Mouse (Mus musculus) ES-E14 (cell line): ENCODE data around the gene Stxbp1. TPM values are rescaled to one million over a fixed set of nuclear protein-coding genes. Genes with fewer than 3 reads are reported as not detected.

ENCODE experiments used
- DNase-seq: peaks from one replicate; pipeline ENCODE4 v3.0.0-alpha.2; 2013; ENCODE audit warnings: low read depth, low spot score
- H3K27ac ChIP-seq: 2 replicates; pipeline ENCODE4 v1.5.1; 2012; ENCODE audit warnings: low read depth, mild to moderate bottlenecking, low read length, moderate library complexity, mixed read lengths; ENCODE audit not compliant: poor library complexity, insufficient read depth, severe bottlenecking
- H3K36me3 ChIP-seq: 2 replicates; pipeline ENCODE4 v1.6.1; 2012; ENCODE audit warnings: mild to moderate bottlenecking, low read length, moderate library complexity, mixed read lengths; ENCODE audit not compliant: control insufficient read depth, poor library complexity, insufficient read depth, severe bottlenecking
- H3K4me1 ChIP-seq, 2 experiments: fragments of 150-350 bp in 1 of 2; sonication (generic) in 1 of 2; 2 replicates each; pipeline ENCODE4 v1.6.1; 2012; ENCODE audit warnings: low read length in 2 of 2, mild to moderate bottlenecking in 1 of 2, mixed read lengths in 1 of 2; ENCODE audit not compliant: control insufficient read depth in 2 of 2, insufficient read depth in 2 of 2, poor library complexity in 1 of 2
- H3K4me3 ChIP-seq, 2 experiments: fragments of 150-350 bp in 1 of 2; sonication (generic) in 1 of 2; 2 replicates each; pipeline ENCODE4 v1.5.1; 2012; ENCODE audit warnings: low read length in 2 of 2, low read depth in 1 of 2, mild to moderate bottlenecking in 1 of 2, mixed read lengths in 1 of 2; ENCODE audit not compliant: insufficient read depth in 1 of 2, poor library complexity in 1 of 2, severe bottlenecking in 1 of 2
- H3K9ac ChIP-seq: 2 replicates; pipeline ENCODE4 v1.6.1; 2012; ENCODE audit warnings: low read depth, mild to moderate bottlenecking, low read length, mixed read lengths; ENCODE audit not compliant: poor library complexity, insufficient read depth, severe bottlenecking
- H3K9me3 ChIP-seq: fragments of 150-350 bp; sonication (generic); 2 replicates; pipeline ENCODE4 v1.6.1; 2012; ENCODE audit warnings: low read depth, mild to moderate bottlenecking, low read length; ENCODE audit not compliant: control insufficient read depth, insufficient read depth
- CHD2 ChIP-seq: IDR thresholded peaks from 2 replicates; pipeline ENCODE4 v1.6.1; 2014; ENCODE audit warnings: mild to moderate bottlenecking, low read depth, low read length, inconsistent platforms
- HCFC1 ChIP-seq: IDR thresholded peaks from 2 replicates; pipeline ENCODE4 v1.6.1; 2012; ENCODE audit warnings: low read length, inconsistent platforms, borderline replicate concordance; ENCODE audit not compliant: insufficient read depth
- MAFK ChIP-seq: IDR thresholded peaks from 2 replicates; pipeline ENCODE4 v1.6.1; 2014; ENCODE audit warnings: mild to moderate bottlenecking, low read depth, low read length, inconsistent platforms; ENCODE audit not compliant: insufficient read depth
- ZC3H11A ChIP-seq: IDR thresholded peaks from 2 replicates; pipeline ENCODE4 v1.6.1; 2012; ENCODE audit warnings: low read depth, mild to moderate bottlenecking, inconsistent platforms, low read length, borderline replicate concordance
- ZNF384 ChIP-seq: IDR thresholded peaks from 2 replicates; pipeline ENCODE4 v1.6.1; 2012; ENCODE audit warnings: low read depth, low read length, inconsistent platforms
- in situ Hi-C, 2 experiments: fragments of 600-800 bp; cut with MboI; formaldehyde crosslinking; loops; one replicate each; pipeline ENCODE4 v1.15.1; 2025; ENCODE audit warnings: low sequenced_read_pairs in 2 of 2, inconsistent platforms in 1 of 2; ENCODE audit not compliant: unreplicated experiment in 2 of 2
- total RNA-seq: library from RNA; depleted of rRNA; stranded (reverse); fragments of 300-350 nt; gene quantifications from 2 replicates; pipeline ENCODE4 v1.2.3, GENCODE M21; 2012; rRNA removed

Stxbp1 gene
- total RNA-seq, 1 experiment = 4.0 TPM

- Histone ChIP-seq H3K27ac (no peak within 1 kb of the TSS), H3K36me3 (no peaks in the 10 kb centered on the region; the same call in 1 of the 2 replicates), H3K4me1 (peaks cover 0 to 2% of the 10 kb centered on the region in 2 experiments; a peak in 1 of 4 replicates), H3K4me3 (peak within 1 kb of the TSS; percentile 65 to 76), H3K9me3 (no peaks in the 10 kb centered on the region), H3K9ac (peak within 1 kb of the TSS; percentile 55; the same call in 1 of the 2 replicates)
- no peak for DNase-seq
- TF ChIP-seq CHD2 = no peak
- no peak for TF ChIP-seq ZNF384
- no peak for TF ChIP-seq ZC3H11A
- no peak for TF ChIP-seq HCFC1
- TF ChIP-seq MAFK = no peak
- in situ Hi-C loops = no loop called here
Measured at GRCm38 (mm10) chr2:32740916-32741272, 106.2 kb downstream of the Stxbp1 start, which contains the start of gene 6330409D20Rik. 6330409D20Rik (minus strand) TSS chr2:32741016.

- TF ChIP-seq HCFC1 = no peak
- TF ChIP-seq CHD2 = no peak
- no peak for TF ChIP-seq ZC3H11A
- no peak for TF ChIP-seq ZNF384
- TF ChIP-seq MAFK = no peak
- Histone ChIP-seq H3K4me1 (peaks cover 0 to 2% of the 10 kb centered on the region in 2 experiments; a peak in 1 of 4 replicates), H3K9me3 (no peaks in the 10 kb centered on the region), H3K27ac (no peak overlapping the region), H3K9ac (no peak overlapping the region), H3K36me3 (no peaks in the 10 kb centered on the region), H3K4me3 (no peak overlapping the region)
- DNase-seq = no peak
- in situ Hi-C loops = no loop called here
Measured at GRCm38 (mm10) chr2:32739311-32739710, 107.7 kb downstream of the Stxbp1 start.

Other genes starting within 250 kb of the Stxbp1 start
- 18.0 and 27.2 TPM in 2 replicates for gene St6galnac6, start 247.5 kb downstream of the Stxbp1 start, total RNA-seq
- gene Ak1, start 225.5 kb downstream of the Stxbp1 start, total RNA-seq = 77.4 and 90.8 TPM in 2 replicates
- 18.3 and 36.8 TPM in 2 replicates for gene Eng, start 200.7 kb downstream of the Stxbp1 start, total RNA-seq
- gene Fpgs, start 143.1 kb downstream of the Stxbp1 start, total RNA-seq = 61.2 and 84.6 TPM in 2 replicates
- gene Cdk9, start 134.2 kb downstream of the Stxbp1 start, total RNA-seq = 68.0 and 72.4 TPM in 2 replicates
- 1.7 and 1.8 TPM in 2 replicates for gene Sh2d3c, start 126.2 kb downstream of the Stxbp1 start, total RNA-seq
- not detected in 2 replicates for gene 6330409D20Rik, start 106.2 kb downstream of the Stxbp1 start, total RNA-seq
- 75.9 and 124 TPM in 2 replicates for gene Tor2a, start 90.0 kb downstream of the Stxbp1 start, total RNA-seq
- 0.94 and 2.2 TPM in 2 replicates for gene Ttc16, start 71.6 kb downstream of the Stxbp1 start, total RNA-seq
- gene Ptrh1, start 71.5 kb downstream of the Stxbp1 start, total RNA-seq = 14.9 and 20.9 TPM in 2 replicates
- gene Cfap157, start 62.8 kb downstream of the Stxbp1 start, total RNA-seq = 0.32 TPM in 1 of 2 replicates, not detected in the other
- 65.3 and 90.0 TPM in 2 replicates for gene Fam129b, start 28.9 kb upstream of the Stxbp1 start, total RNA-seq
- 2,117 and 2,535 TPM in 2 replicates for gene Rpl12, start 114.3 kb upstream of the Stxbp1 start, total RNA-seq
- gene Lrsam1, start 114.4 kb upstream of the Stxbp1 start, total RNA-seq = 16.7 and 27.7 TPM in 2 replicates
- 25.7 and 77.9 TPM in 2 replicates for gene Slc2a8, start 134.8 kb upstream of the Stxbp1 start, total RNA-seq